ENCODE assay signal across 8 mouse cellular contexts in genomic region chr9:106454888-106455681, GRCm38 (mm10). TPM values are rescaled to one million over a fixed set of nuclear protein-coding genes. Genes with fewer than 3 reads are reported as not detected.
DNase-seq lines count a peak whose midpoint lies in the region; ATAC-seq lines count a peak whose summit lies in the region.

No protein-coding gene starts in this region.

- H3K9me3 ChIP-seq in intestine, embryonic 14.5 days (ENCODE audit: control insufficient read depth, low read length) = no peaks in the 10 kb centered on the region
- H3K9me3 ChIP-seq in neural tube, embryonic 12.5 days = no peaks in the 10 kb centered on the region

- peak overlapping the region; percentile 81 for H3K4me2 ChIP-seq in intestine, embryonic 14.5 days (ENCODE audit: low read length)
- H3K4me2 ChIP-seq in neural tube, embryonic 12.5 days (replicated peaks) = peak overlapping the region; percentile 92

- DNase-seq in cerebellum, adult 9-11 months = peak; percentile 64
- DNase-seq in cerebellum, adult 9-10 months = no peak
- DNase-seq in right cerebral cortex, postnatal 10 days (ENCODE audit: low spot score in 2 of 2) = peak; percentile 74 to 84
- DNase-seq in right cerebral cortex, postnatal 14 days = no peak
- DNase-seq in intestine, embryonic 14.5 days (ENCODE audit: low spot score) = no peak
- no peak for DNase-seq in natural killer cell, adult 2 months (ENCODE audit: low spot score in 2 of 2)
- DNase-seq in spleen, postnatal 4 days (ENCODE audit: low spot score in 2 of 2) = no peak

- H3K27me3 ChIP-seq in intestine, embryonic 14.5 days (replicated peaks; ENCODE audit: control insufficient read depth, insufficient read depth, low read length) = no peaks in the 10 kb centered on the region
- no peaks in the 10 kb centered on the region for H3K27me3 ChIP-seq in neural tube, embryonic 12.5 days (replicated peaks)

- 0 out of 2 replicates have a peak, but pooled peaks cover 13% of the 10 kb centered on the region for H3K36me3 ChIP-seq in intestine, embryonic 14.5 days (ENCODE audit: control insufficient read depth, insufficient read depth, low read length)
- peaks cover 9% of the 10 kb centered on the region for H3K36me3 ChIP-seq in neural tube, embryonic 12.5 days

- WGBS in intestine, embryonic 14.5 days = 4% methylated on average over 17 of the region's 17 CpGs
- WGBS in neural tube, embryonic 12.5 days = 2% methylated on average over 17 of the region's 17 CpGs

- peak; percentile 9; the same call in 1 of the 2 replicates for ATAC-seq in intestine, embryonic 14.5 days (replicated peaks; ENCODE audit: low FRiP score, low TSS enrichment, low read depth)
- peak; percentile 17 for ATAC-seq in neural tube, embryonic 12.5 days (ENCODE audit: low FRiP score, low read depth)

- H3K4me1 ChIP-seq in intestine, embryonic 14.5 days (replicated peaks; ENCODE audit: control insufficient read depth, insufficient read depth, low read length) = peaks cover 56% of the 10 kb centered on the region
- H3K4me1 ChIP-seq in neural tube, embryonic 12.5 days = peaks cover 81% of the 10 kb centered on the region

- H3K27ac ChIP-seq in intestine, embryonic 14.5 days (ENCODE audit: low read depth) = peak overlapping the region; percentile 78; the same call in 1 of the 2 replicates
- peak overlapping the region; percentile 95 for H3K27ac ChIP-seq in neural tube, embryonic 12.5 days

- peak overlapping the region; percentile 67 for H3K4me3 ChIP-seq in intestine, embryonic 14.5 days (ENCODE audit: low read depth, low read length)
- peak overlapping the region; percentile 67 for H3K4me3 ChIP-seq in neural tube, embryonic 12.5 days

- peak overlapping the region; percentile 71 for H3K9ac ChIP-seq in intestine, embryonic 14.5 days (ENCODE audit: low read length)
- H3K9ac ChIP-seq in neural tube, embryonic 12.5 days = peak overlapping the region; percentile 93

RNA-seq across cellular contexts. Expression of gene Pcbp4, which starts 2.0 kb away (rescaled TPM):
- polyA plus RNA-seq in intestine, embryonic 14.5 days (2014; fragmentation: Nextera tagmentation; extraction: Ambion mirVana) = 55.3 and 73.4 TPM in 2 replicates
- 358 and 362 TPM in 2 replicates for polyA plus RNA-seq in neural tube, embryonic 12.5 days (2016; fragmentation: Nextera tagmentation; extraction: Ambion mirVana)

RNA-seq across cellular contexts. Expression of gene Abhd14a, which starts 7.6 kb away (rescaled TPM):
- 55.9 and 58.2 TPM in 2 replicates for polyA plus RNA-seq in intestine, embryonic 14.5 days (2014; fragmentation: Nextera tagmentation; extraction: Ambion mirVana)
- polyA plus RNA-seq in neural tube, embryonic 12.5 days (2016; fragmentation: Nextera tagmentation; extraction: Ambion mirVana) = 34.6 and 38.0 TPM in 2 replicates

RNA-seq across cellular contexts. Expression of gene Abhd14b, which starts 7.8 kb away (rescaled TPM):
- 25.7 and 27.2 TPM in 2 replicates for polyA plus RNA-seq in intestine, embryonic 14.5 days (2014; fragmentation: Nextera tagmentation; extraction: Ambion mirVana)
- polyA plus RNA-seq in neural tube, embryonic 12.5 days (2016; fragmentation: Nextera tagmentation; extraction: Ambion mirVana) = 5.7 and 6.0 TPM in 2 replicates

RNA-seq across cellular contexts. Expression of gene Gpr62, which starts 10.7 kb away (rescaled TPM):
- polyA plus RNA-seq in intestine, embryonic 14.5 days (2014; fragmentation: Nextera tagmentation; extraction: Ambion mirVana) = 0.08 and 0.41 TPM in 2 replicates
- 0.52 and 0.66 TPM in 2 replicates for polyA plus RNA-seq in neural tube, embryonic 12.5 days (2016; fragmentation: Nextera tagmentation; extraction: Ambion mirVana)

RNA-seq across cellular contexts. Expression of gene Acy1, which starts 17.0 kb away (rescaled TPM):
- polyA plus RNA-seq in intestine, embryonic 14.5 days (2014; fragmentation: Nextera tagmentation; extraction: Ambion mirVana) = 38.6 and 39.8 TPM in 2 replicates
- 31.0 and 32.7 TPM in 2 replicates for polyA plus RNA-seq in neural tube, embryonic 12.5 days (2016; fragmentation: Nextera tagmentation; extraction: Ambion mirVana)

Comparison
In these comparisons a context has a peak if more than half of its experiments do, and no peak if none do; other contexts are left out.
1. DNase-seq: peak in cerebellum, adult 9-11 months (single experiment) and right cerebral cortex, postnatal 10 days (2 of 2); none in cerebellum, adult 9-10 months (single experiment), right cerebral cortex, postnatal 14 days (single experiment), intestine, embryonic 14.5 days (single experiment), natural killer cell, adult 2 months (0 of 2) and spleen, postnatal 4 days (0 of 2).